Mouse (Mus musculus) CD4-positive, CD25-positive, alpha-beta regulatory T cell, adult 4 months (primary cell): ENCODE data around the gene Rassf2. TPM values are rescaled to one million over a fixed set of nuclear protein-coding genes. Genes with fewer than 3 reads are reported as not detected.

Experiments used
- ATAC-seq: one replicate; pipeline ENCODE4 v1.8.0; 2017
- polyA plus RNA-seq, 2 experiments: library from polyadenylated mRNA; unstranded; fragments of 100-300 nt; shearing (Covaris generic); gene quantifications; one replicate each; pipeline ENCODE4 v1.2.1; 2017

Rassf2 gene
- polyA plus RNA-seq, 2 experiments from 2014 or later = 67.6 to 113 TPM

GRCm38 (mm10) chr2:132004495-132005136 lies 25.4 kb downstream of the Rassf2 start:
- peak; percentile 96 for ATAC-seq

DNA sequence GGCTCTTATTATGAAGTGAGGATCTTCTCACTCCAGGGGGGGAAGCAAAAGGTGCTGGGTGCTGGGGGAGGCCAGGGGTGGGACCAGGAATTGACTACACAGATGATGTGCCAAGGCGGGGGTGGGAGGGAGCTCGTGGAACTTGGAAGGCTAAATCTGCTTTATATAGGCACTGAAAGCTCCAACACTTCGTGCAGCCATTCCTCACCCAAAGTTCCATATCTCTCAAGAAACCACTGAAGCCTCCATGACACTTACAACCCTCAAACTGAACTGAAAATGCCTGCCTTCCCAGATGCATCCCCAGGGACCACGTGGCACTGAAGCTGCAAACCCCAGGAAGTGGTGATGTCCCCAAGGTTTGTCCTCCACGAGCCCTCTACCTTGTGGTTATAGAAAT lies 26.1 kb downstream of the Rassf2 start:
- ATAC-seq = no peak

- ATAC-seq = no peak
These were observed 28.2 kb downstream of the Rassf2 start for GRCm38 (mm10) chr2:132001696-132002334.

- no peak for ATAC-seq
These were observed 32.7 kb downstream of the Rassf2 start for GRCm38 (mm10) chr2:131997356-131997755.

DNA sequence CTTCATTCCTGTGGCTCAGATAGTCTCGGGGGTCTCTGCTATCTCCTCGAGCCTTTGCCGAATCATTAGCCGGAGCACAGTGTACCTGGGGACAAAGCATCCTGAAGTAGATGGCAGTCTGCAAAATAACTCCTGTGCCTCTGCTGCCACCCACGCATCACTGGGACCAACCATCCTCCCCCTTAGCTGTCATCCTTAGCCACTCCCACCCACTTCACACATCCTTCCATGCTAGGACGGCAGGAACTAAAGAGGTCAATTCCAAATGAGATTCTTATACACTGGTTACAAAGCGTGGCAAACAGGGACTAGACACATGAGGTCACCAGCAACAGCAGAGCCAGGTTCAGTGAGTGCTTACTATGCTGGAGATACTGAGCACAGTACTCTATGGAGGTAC lies 33.7 kb downstream of the Rassf2 start:
- ATAC-seq = no peak

GRCm38 (mm10) chr2:131995742-131996141 lies 34.3 kb downstream of the Rassf2 start:
- ATAC-seq = no peak

GRCm38 (mm10) chr2:131994971-131995370 lies 35.1 kb downstream of the Rassf2 start:
- ATAC-seq = no peak

DNA sequence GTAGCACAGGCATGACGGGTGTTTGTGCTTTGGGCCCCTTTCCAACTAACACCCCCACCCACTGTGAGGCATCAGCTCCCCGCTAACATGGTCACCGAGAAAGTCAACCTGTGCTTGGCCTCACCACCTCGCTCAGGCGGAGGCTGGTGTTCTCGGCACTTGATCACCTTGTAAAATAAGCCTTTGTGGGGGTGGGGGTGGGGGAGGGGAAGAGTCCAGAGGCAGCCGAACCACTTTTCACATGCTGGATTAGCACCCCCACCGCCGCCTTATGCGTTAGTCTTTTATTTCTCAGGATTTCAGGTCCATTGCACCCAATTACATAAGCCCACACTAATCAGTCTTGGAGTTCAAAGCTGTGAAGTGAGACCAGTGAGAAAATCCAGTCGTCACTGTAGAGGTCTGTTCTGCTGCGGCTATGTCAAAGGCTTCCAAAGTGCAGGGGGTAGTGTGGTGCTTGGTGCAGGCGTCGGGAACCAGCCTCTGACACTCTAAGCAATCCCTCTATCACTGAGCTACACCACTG lies 36.4 kb downstream of the Rassf2 start:
- ATAC-seq = no peak

DNA sequence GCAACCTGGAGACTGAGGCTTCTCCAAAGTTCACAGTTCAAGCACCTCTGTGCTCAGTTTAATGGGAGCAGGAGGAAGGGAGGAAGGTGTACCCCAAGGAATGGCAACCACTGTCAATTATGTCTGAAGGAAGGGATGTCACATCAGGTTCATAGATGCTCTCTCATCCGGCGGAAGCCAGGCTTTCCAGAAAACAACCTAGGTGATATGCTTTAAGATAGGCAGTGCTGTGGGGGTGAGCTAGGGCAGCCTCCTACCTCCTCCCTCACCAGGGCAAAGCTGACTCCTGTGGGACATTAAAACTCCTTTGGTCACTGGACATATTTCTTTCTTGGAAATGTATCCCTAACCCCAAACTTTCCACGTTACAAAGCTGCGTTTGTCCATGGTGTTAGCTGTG lies 36.9 kb downstream of the Rassf2 start:
- ATAC-seq = peak; percentile 60

GRCm38 (mm10) chr2:131992487-131992886 lies 37.6 kb downstream of the Rassf2 start:
- peak; percentile 69 for ATAC-seq

GRCm38 (mm10) chr2:131988550-131988949 lies 41.5 kb downstream of the Rassf2 start:
- ATAC-seq = no peak

DNA sequence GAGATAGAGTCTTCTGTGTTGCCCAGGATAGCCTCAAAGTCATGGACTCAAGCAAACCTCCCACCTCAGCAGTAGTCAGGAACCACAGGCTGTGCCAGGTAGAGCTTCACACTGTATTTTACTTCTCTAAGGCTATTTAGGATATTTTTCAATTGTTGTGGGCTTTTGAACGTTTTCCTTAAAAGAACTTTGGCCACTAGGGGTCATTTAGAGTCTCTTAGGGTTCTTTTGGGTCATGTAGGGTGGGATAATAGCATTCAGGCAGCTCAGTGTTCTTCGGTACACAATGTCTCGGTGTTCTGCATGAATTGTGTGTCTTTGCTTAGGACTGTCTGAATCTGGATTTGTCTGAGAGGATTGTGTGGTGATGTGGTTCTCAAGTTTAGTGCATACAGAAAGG lies 42.1 kb downstream of the Rassf2 start:
- ATAC-seq = no peak

- peak; percentile 95 for ATAC-seq
These were observed 47.4 kb downstream of the Rassf2 start for GRCm38 (mm10) chr2:131982546-131983196.

GRCm38 (mm10) chr2:131980866-131981265 lies 49.2 kb downstream of the Rassf2 start:
- no peak for ATAC-seq

- ATAC-seq = no peak
These were observed 53.4 kb downstream of the Rassf2 start for GRCm38 (mm10) chr2:131976663-131977062.

DNA sequence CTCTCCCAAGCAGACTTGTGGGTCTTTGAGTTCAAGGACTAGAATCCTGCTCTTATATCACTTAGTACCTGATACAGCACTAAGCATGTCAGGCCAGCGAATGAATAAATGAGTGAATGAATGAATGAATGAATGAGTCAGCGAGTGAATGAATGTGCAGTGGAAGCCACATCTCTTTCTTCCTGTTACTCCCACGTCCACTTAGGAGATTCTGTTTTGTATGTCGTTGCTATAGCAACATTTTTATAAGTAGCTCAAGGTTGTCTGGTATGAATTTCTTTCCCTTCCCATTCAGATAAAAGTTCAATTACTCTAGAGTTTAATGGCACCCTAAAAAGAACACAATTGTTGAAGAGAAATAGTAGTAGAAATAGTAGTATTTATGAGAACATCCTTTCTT lies 59.0 kb downstream of the Rassf2 start:
- ATAC-seq = no peak

DNA sequence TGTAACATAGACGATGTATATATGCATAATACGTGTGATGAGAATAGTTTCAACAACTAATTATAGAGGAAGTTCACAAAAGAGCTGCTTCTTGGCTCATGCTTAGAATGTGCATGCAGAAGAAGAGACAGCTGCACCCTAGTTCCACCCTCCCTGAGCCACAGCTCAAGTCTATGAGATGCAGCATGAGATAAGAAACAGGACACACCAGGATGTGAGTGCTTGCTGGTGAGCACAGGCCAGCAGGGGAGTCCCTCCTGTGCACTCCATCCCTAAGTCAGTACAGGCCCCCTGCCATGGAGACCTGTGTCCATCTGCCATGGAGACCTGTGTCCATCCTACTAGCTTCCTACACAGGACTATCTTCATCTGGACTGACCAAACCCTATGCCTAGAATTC lies 59.5 kb downstream of the Rassf2 start:
- ATAC-seq = no peak

DNA sequence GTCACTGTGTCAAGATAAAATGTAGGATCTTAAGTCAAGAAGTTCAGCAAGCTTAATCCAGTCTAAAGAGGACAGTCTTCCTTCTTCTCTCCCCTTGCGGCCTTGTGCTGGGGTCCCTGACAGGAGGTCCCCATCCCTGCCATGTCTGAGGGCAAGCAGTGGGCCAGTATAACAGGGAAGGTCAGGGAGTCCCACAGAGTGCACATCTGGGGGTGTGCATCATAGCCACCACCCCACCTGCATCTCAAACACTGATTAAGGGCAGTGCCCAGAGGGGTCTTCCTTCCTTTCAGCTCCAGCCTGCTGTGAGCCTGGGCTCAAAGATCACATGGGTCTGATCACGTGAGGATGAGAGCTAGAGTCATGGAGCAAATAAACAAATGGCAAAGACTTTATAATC lies 68.4 kb downstream of the Rassf2 start:
- ATAC-seq = no peak

DNA sequence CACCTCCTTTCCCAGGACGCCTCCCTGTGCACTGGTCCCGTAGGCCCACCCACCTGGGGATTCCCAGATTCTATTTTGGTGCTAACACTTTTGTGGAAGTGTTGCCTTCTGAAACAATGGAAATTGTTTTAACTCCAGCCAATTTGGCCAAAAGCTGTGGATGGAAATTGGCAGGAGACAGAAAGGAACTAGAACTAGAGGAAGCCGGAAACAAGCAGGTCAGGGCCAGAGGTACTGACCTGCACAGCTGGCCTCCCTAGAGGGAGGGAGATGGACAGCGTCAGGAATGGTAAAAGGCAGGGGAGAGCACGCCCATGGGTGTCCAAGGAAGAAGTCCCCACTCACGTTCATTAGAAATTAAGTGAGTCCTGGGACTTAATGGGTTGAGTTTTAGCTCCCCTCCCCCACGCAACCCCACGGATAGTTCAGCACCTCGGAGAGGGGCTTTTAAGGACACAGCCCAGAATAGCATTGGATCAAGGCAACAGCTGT lies 72.3 kb downstream of the Rassf2 start:
- ATAC-seq = no peak

GRCm38 (mm10) chr2:131956336-131957256 lies 73.5 kb downstream of the Rassf2 start:
- no peak for ATAC-seq

DNA sequence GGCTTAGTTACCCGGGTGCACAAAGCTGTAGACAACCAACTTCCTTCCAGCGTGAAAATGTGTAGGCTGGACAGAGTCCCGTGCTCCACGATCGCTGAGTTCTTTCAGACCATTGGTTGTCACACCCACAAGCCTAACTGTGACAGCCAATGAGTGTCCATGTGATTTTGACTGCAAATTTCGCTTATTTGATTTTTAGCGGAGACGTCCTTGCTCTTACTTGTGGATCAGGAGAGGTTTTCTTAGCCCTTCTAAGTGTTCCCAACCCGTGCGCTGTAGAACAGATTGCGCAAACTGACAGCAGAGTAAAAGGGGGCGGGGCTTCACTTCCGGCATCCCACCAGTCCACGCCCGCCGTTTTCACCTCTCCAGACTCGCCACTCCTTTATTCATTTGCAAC lies 74.8 kb downstream of the Rassf2 start:
- peak; percentile 57 for ATAC-seq

DNA sequence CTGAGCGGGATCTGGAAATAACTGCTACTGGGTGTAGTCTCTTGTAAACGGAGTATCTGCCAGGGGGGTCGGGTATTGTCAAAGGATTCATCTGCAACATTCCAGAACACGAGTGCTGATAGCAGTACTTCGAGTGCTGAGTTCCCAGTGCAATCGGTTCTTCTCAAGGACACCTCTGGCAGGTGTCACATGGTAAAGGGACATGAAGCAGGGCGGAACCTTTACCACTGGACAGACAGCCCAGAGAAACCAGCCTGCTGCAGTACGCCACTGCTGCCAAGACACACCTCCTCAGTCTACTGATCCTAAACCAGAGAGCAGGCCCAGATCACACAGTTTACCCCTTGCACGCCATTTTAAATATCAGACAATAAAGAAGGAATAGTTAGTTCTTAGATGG lies 75.2 kb downstream of the Rassf2 start:
- ATAC-seq = no peak

- no peak for ATAC-seq
These were observed 76.3 kb downstream of the Rassf2 start for GRCm38 (mm10) chr2:131953711-131954110.
